Mouse (Mus musculus): ENCODE data around the gene Eml6. TPM values are rescaled to one million over a fixed set of nuclear protein-coding genes. Genes with fewer than 3 reads are reported as not detected.
"Not testable (repeated sequence)": the region's sequence is repeated elsewhere in the genome, so short reads cannot be mapped to it uniquely, and the experiment has no call there.

Eml6 gene
- polyA plus RNA-seq, 1 experiment from 2014 or later, result 0.53 TPM

DNA sequence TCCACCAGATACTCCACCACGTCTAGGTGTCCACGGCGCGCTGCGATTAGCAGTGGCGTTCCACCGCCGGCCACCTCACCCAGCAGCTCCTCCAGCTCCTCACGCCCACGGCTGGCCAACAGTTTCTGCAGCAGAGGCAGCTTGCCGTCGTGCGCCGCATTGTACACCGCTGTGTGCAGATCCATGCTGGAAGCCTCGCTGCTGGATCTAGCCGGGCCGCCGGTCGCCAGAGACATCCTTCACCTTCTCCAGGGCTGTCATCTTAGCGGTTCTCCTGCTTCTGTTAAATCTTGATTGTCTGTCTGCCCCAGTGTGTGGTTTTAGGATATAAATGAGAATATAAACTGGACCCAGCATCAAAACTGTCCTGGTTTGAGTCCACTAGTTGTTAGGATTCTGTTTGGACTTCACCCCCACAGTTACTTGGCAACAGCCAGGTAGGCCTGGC, 200.5 kb downstream of the Eml6 start, which contains the start of gene 4931440F15Rik:
Gene 4931440F15Rik (minus strand): TSS at position 398 of the 448 bp plus-strand sequence.
- H3K9ac ChIP-seq (ENCODE audit: low read depth, low read length); H3K9me3 ChIP-seq (ENCODE audit: control insufficient read depth, low read length); H3K27ac ChIP-seq (ENCODE audit: low read depth, low read length); H3K4me1 ChIP-seq (ENCODE audit: control insufficient read depth, insufficient read depth, low read length); H3K36me3 ChIP-seq (ENCODE audit: control insufficient read depth, insufficient read depth, low read length): not testable (repeated sequence)
- Histone ChIP-seq H3K4me2 (replicated peaks; ENCODE audit: low read depth, low read length) (peak within 1 kb of the TSS; percentile 38), H3K4me3 (ENCODE audit: low read length) (peak within 1 kb of the TSS; percentile 17; the same call in 1 of the 2 replicates), H3K27me3 (ENCODE audit: control insufficient read depth, insufficient read depth, low read length) (peaks cover 11% of the 10 kb centered on the region)
- 38% methylated on average over 19 of the region's 21 CpGs for WGBS
- ATAC-seq (ENCODE audit: low FRiP score, low TSS enrichment), result 0 out of 2 replicates have a peak, but pooled peaks have one; percentile 30

GRCm38 (mm10) chr11:29824474-29825270, 201.2 kb downstream of the Eml6 start:
- not testable (repeated sequence) for H3K36me3 ChIP-seq (ENCODE audit: control insufficient read depth, insufficient read depth, low read length); H3K4me1 ChIP-seq (ENCODE audit: control insufficient read depth, insufficient read depth, low read length); H3K9me3 ChIP-seq (ENCODE audit: control insufficient read depth, low read length); H3K27ac ChIP-seq (ENCODE audit: low read depth, low read length); H3K9ac ChIP-seq (ENCODE audit: low read depth, low read length)
- ATAC-seq (ENCODE audit: low FRiP score, low TSS enrichment), result peak; percentile 82
- Histone ChIP-seq H3K4me2 (replicated peaks; ENCODE audit: low read depth, low read length) (peak overlapping the region; percentile 38), H3K4me3 (ENCODE audit: low read length) (peak overlapping the region; percentile 17; the same call in 1 of the 2 replicates), H3K27me3 (ENCODE audit: control insufficient read depth, insufficient read depth, low read length) (peaks cover 11% of the 10 kb centered on the region)
- 18% methylated on average over 44 of the region's 62 CpGs for WGBS

DNA sequence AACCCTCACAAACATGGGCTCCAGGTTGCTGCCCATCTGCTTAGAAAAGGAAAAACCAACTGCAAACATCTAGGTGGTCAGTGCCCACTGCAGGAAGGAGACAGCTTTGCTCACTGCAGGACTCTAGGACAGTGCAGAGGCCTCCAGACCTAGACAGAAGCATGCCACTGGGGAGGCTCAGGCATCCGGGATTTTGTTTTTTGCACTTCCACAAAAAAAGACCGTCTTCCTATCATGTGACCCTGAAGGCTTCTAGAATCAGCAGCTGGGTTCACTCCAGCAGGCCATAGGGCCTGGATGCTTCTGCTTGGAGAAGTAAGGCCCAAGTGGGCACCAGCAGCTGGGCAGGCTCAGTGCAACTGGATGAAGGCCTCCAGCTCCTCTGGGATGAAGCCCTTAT, 202.7 kb downstream of the Eml6 start:
- Histone ChIP-seq H3K9ac (ENCODE audit: low read depth, low read length) (no peak overlapping the region), H3K36me3 (ENCODE audit: control insufficient read depth, insufficient read depth, low read length) (no peaks in the 10 kb centered on the region), H3K4me3 (ENCODE audit: low read length) (no peak overlapping the region), H3K27me3 (ENCODE audit: control insufficient read depth, insufficient read depth, low read length) (peaks cover 11% of the 10 kb centered on the region), H3K27ac (ENCODE audit: low read depth, low read length) (no peak overlapping the region), H3K9me3 (ENCODE audit: control insufficient read depth, low read length) (no peaks in the 10 kb centered on the region), H3K4me2 (replicated peaks; ENCODE audit: low read depth, low read length) (no peak overlapping the region), H3K4me1 (ENCODE audit: control insufficient read depth, insufficient read depth, low read length) (no peaks in the 10 kb centered on the region)
- WGBS, result 84% methylated on average over 2 of the region's 2 CpGs
- no peak for ATAC-seq (ENCODE audit: low FRiP score, low TSS enrichment)

- ATAC-seq (ENCODE audit: low FRiP score, low TSS enrichment), result no peak
Measured at GRCm38 (mm10) chr11:29815670-29816069, 210.2 kb downstream of the Eml6 start.

DNA sequence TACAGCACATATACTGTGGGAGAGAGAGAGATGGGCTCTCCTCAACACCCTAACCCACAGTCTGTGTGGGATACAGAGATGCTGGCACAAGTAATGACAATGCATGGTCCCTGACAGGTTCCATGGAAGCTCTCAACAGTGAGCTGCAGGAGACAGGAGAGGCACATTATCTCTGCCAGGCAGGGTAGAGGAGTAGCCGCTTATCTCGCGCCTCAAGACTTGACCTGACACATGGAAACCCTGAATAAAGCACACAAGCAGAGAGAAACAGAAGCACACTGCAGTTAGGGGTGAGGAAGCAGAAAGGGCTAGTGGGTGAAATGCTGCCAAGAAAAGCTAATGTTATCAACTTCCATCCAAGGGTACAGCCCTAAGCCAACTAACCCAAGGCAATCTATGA, 210.6 kb downstream of the Eml6 start:
- no peaks in the 10 kb centered on the region for H3K9me3 ChIP-seq (ENCODE audit: control insufficient read depth, low read length)
- no peak for ATAC-seq (ENCODE audit: low FRiP score, low TSS enrichment)
- no peaks in the 10 kb centered on the region for H3K27me3 ChIP-seq (ENCODE audit: control insufficient read depth, insufficient read depth, low read length)
- 71% methylated on average over 3 of the region's 3 CpGs for WGBS
- no peak overlapping the region for H3K27ac ChIP-seq (ENCODE audit: low read depth, low read length)
- no peak overlapping the region for H3K9ac ChIP-seq (ENCODE audit: low read depth, low read length)
- H3K4me3 ChIP-seq (ENCODE audit: low read length), result no peak overlapping the region
- no peak overlapping the region for H3K4me2 ChIP-seq (replicated peaks; ENCODE audit: low read depth, low read length)
- no peaks in the 10 kb centered on the region for H3K36me3 ChIP-seq (ENCODE audit: control insufficient read depth, insufficient read depth, low read length)
- no peaks in the 10 kb centered on the region for H3K4me1 ChIP-seq (ENCODE audit: control insufficient read depth, insufficient read depth, low read length)

More at GRCm38 (mm10) chr11:29815670-29816069, 210.2 kb downstream of the Eml6 start:
- H3K4me1 ChIP-seq (ENCODE audit: control insufficient read depth, insufficient read depth, low read length), result no peaks in the 10 kb centered on the region
- no peaks in the 10 kb centered on the region for H3K27me3 ChIP-seq (ENCODE audit: control insufficient read depth, insufficient read depth, low read length)
- H3K36me3 ChIP-seq (ENCODE audit: control insufficient read depth, insufficient read depth, low read length), result no peaks in the 10 kb centered on the region
- no peaks in the 10 kb centered on the region for H3K9me3 ChIP-seq (ENCODE audit: control insufficient read depth, low read length)
- no peak overlapping the region for H3K9ac ChIP-seq (ENCODE audit: low read depth, low read length)
- no peak overlapping the region for H3K4me3 ChIP-seq (ENCODE audit: low read length)
- H3K4me2 ChIP-seq (replicated peaks; ENCODE audit: low read depth, low read length), result no peak overlapping the region
- no peak overlapping the region for H3K27ac ChIP-seq (ENCODE audit: low read depth, low read length)

DNA sequence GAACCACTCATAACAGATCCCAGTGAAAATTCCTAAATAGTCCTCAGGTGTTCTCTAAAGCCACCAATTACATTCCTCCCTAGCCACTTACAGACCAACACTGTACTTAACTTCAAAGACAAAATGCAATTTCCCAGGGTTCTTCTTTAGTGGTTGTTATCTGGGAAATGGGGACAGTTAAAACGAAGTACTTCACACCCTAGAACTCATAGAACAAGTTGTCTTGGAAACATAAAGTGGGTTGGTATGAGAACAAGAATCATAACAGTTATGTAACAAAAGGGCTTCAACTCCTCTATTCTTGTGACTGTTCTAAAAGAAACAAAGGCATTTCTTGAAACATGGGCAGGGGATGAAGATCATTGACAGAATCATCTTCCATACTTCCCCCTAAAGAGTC, 212.6 kb downstream of the Eml6 start:
- Histone ChIP-seq H3K4me2 (replicated peaks; ENCODE audit: low read depth, low read length) (no peak overlapping the region), H3K27me3 (ENCODE audit: control insufficient read depth, insufficient read depth, low read length) (no peaks in the 10 kb centered on the region), H3K27ac (ENCODE audit: low read depth, low read length) (no peak overlapping the region), H3K9ac (ENCODE audit: low read depth, low read length) (no peak overlapping the region), H3K36me3 (ENCODE audit: control insufficient read depth, insufficient read depth, low read length) (no peaks in the 10 kb centered on the region), H3K4me1 (ENCODE audit: control insufficient read depth, insufficient read depth, low read length) (no peaks in the 10 kb centered on the region), H3K4me3 (ENCODE audit: low read length) (no peak overlapping the region), H3K9me3 (ENCODE audit: control insufficient read depth, low read length) (no peaks in the 10 kb centered on the region)
- 74% methylated on average over 1 of the region's 1 CpGs for WGBS
- no peak for ATAC-seq (ENCODE audit: low FRiP score, low TSS enrichment)

- Histone ChIP-seq H3K4me2 (replicated peaks; ENCODE audit: low read depth, low read length) (no peak overlapping the region), H3K27ac (ENCODE audit: low read depth, low read length) (no peak overlapping the region), H3K4me3 (ENCODE audit: low read length) (no peak overlapping the region), H3K4me1 (ENCODE audit: control insufficient read depth, insufficient read depth, low read length) (no peaks in the 10 kb centered on the region), H3K9ac (ENCODE audit: low read depth, low read length) (no peak overlapping the region), H3K9me3 (ENCODE audit: control insufficient read depth, low read length) (no peaks in the 10 kb centered on the region), H3K36me3 (ENCODE audit: control insufficient read depth, insufficient read depth, low read length) (no peaks in the 10 kb centered on the region), H3K27me3 (ENCODE audit: control insufficient read depth, insufficient read depth, low read length) (no peaks in the 10 kb centered on the region)
- peak; percentile 39; the same call in 1 of the 2 replicates for ATAC-seq (ENCODE audit: low FRiP score, low TSS enrichment)
- 25% methylated on average over 3 of the region's 3 CpGs for WGBS
Measured at GRCm38 (mm10) chr11:29812475-29812874, 213.4 kb downstream of the Eml6 start.

DNA sequence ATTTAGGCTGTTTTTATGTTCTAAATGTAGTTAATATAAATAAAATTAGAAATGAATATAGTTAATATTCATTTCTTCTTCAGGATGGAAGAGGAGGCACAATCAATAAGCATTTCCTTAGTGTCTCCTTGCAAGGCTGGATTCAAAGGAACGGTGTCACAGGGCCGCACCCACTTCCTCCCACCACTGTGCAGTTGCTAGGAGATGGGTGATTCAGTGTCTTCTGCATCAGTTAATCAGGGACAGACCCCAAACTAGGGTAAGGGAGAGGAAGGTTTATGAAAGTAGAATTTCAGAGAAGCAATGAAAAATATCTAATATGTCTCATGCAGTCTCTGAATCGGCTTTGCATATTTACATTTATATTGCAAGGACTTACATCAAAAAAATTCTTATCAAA, 215.5 kb downstream of the Eml6 start:
- H3K4me3 ChIP-seq (ENCODE audit: low read length), result no peak overlapping the region
- H3K9ac ChIP-seq (ENCODE audit: low read depth, low read length), result no peak overlapping the region
- no peaks in the 10 kb centered on the region for H3K36me3 ChIP-seq (ENCODE audit: control insufficient read depth, insufficient read depth, low read length)
- ATAC-seq (ENCODE audit: low FRiP score, low TSS enrichment), result no peak
- 81% methylated on average over 3 of the region's 3 CpGs for WGBS
- H3K4me1 ChIP-seq (ENCODE audit: control insufficient read depth, insufficient read depth, low read length), result no peaks in the 10 kb centered on the region
- H3K4me2 ChIP-seq (replicated peaks; ENCODE audit: low read depth, low read length), result no peak overlapping the region
- H3K27ac ChIP-seq (ENCODE audit: low read depth, low read length), result no peak overlapping the region
- H3K9me3 ChIP-seq (ENCODE audit: control insufficient read depth, low read length), result no peaks in the 10 kb centered on the region
- no peaks in the 10 kb centered on the region for H3K27me3 ChIP-seq (ENCODE audit: control insufficient read depth, insufficient read depth, low read length)

GRCm38 (mm10) chr11:29808981-29809589, 216.7 kb downstream of the Eml6 start:
- Histone ChIP-seq H3K4me1 (ENCODE audit: control insufficient read depth, insufficient read depth, low read length) (no peaks in the 10 kb centered on the region), H3K9me3 (ENCODE audit: control insufficient read depth, low read length) (no peaks in the 10 kb centered on the region), H3K4me3 (ENCODE audit: low read length) (no peak overlapping the region), H3K9ac (ENCODE audit: low read depth, low read length) (no peak overlapping the region), H3K27me3 (ENCODE audit: control insufficient read depth, insufficient read depth, low read length) (no peaks in the 10 kb centered on the region), H3K36me3 (ENCODE audit: control insufficient read depth, insufficient read depth, low read length) (no peaks in the 10 kb centered on the region), H3K4me2 (replicated peaks; ENCODE audit: low read depth, low read length) (no peak overlapping the region), H3K27ac (ENCODE audit: low read depth, low read length) (no peak overlapping the region)
- WGBS, result 72% methylated on average over 7 of the region's 7 CpGs
- ATAC-seq (ENCODE audit: low FRiP score, low TSS enrichment), result no peak

All from kidney, embryonic 14.5 days (tissue).